ENCODE assay signal across 10 mouse cellular contexts in genomic region chr13:58453541-58453940, GRCm38 (mm10). TPM values are rescaled to one million over a fixed set of nuclear protein-coding genes. Genes with fewer than 3 reads are reported as not detected.
DNase-seq lines count a peak whose midpoint lies in the region; ATAC-seq and TF ChIP-seq lines count a peak whose summit lies in the region.
"Had no signal": no experiment of that assay in that cellular context is flagged by ENCODE, and none has a peak within 500 bp of the region (broad histone marks: within the 10 kb centered on the region; RNA-seq: fewer than 3 reads in every experiment).

No protein-coding gene starts in this region.

- H3K27me3 ChIP-seq in heart, embryonic 11.5 days (ENCODE audit: control insufficient read depth, insufficient read depth, low read length): peaks cover 6% of the 10 kb centered on the region; the same call in 1 of the 2 replicates
- H3K27me3 ChIP-seq in neural tube, embryonic 12.5 days (replicated peaks): peaks cover 27% of the 10 kb centered on the region
- peaks cover 10% of the 10 kb centered on the region for H3K27me3 ChIP-seq in limb, embryonic 14.5 days (ENCODE audit: control insufficient read depth, insufficient read depth, low read length)
- no peaks in the 10 kb centered on the region for H3K27me3 ChIP-seq in stomach, embryonic 15.5 days (replicated peaks)

- no peaks in the 10 kb centered on the region for H3K4me1 ChIP-seq in heart, embryonic 11.5 days (ENCODE audit: control insufficient read depth, insufficient read depth, low read length)
- H3K4me1 ChIP-seq in neural tube, embryonic 12.5 days: peaks cover 12% of the 10 kb centered on the region
- peaks cover 7% of the 10 kb centered on the region for H3K4me1 ChIP-seq in limb, embryonic 14.5 days (ENCODE audit: control insufficient read depth, insufficient read depth, low read length)
- no peaks in the 10 kb centered on the region for H3K4me1 ChIP-seq in stomach, embryonic 15.5 days

- peak overlapping the region; percentile 68 for H3K4me2 ChIP-seq in heart, embryonic 11.5 days
- peak overlapping the region; percentile 54; the same call in 1 of the 2 replicates for H3K4me2 ChIP-seq in neural tube, embryonic 12.5 days (replicated peaks)
- no peak overlapping the region for H3K4me2 ChIP-seq in limb, embryonic 14.5 days (replicated peaks; ENCODE audit: low read depth, low read length, severe bottlenecking)
- peak overlapping the region; percentile 66 for H3K4me2 ChIP-seq in stomach, embryonic 15.5 days

- no peaks in the 10 kb centered on the region for H3K36me3 ChIP-seq in heart, embryonic 11.5 days (ENCODE audit: control insufficient read depth, insufficient read depth, low read length)
- H3K36me3 ChIP-seq in neural tube, embryonic 12.5 days: no peaks in the 10 kb centered on the region
- H3K36me3 ChIP-seq in limb, embryonic 14.5 days (ENCODE audit: control insufficient read depth, insufficient read depth, low read length): no peaks in the 10 kb centered on the region
- no peaks in the 10 kb centered on the region for H3K36me3 ChIP-seq in stomach, embryonic 15.5 days
- H3K36me3 ChIP-seq: midbrain, embryonic 13.5 days had no signal

- intact Hi-C loops in heart, postnatal 14 days (cut with DNase I): no loop called here

- TF ChIP-seq POLR2A in limb, embryonic 14.5 days (IDR thresholded peaks at IDR 0.05; ENCODE audit: borderline replicate concordance, extremely low read depth, insufficient read depth, insufficient read length): no peak

- H3K9ac ChIP-seq in heart, embryonic 11.5 days (ENCODE audit: low read depth, low read length): no peak overlapping the region
- no peak overlapping the region for H3K9ac ChIP-seq in neural tube, embryonic 12.5 days
- no peak overlapping the region for H3K9ac ChIP-seq in limb, embryonic 14.5 days (ENCODE audit: low read depth, low read length, severe bottlenecking)
- H3K9ac ChIP-seq in stomach, embryonic 15.5 days: no peak overlapping the region
- H3K9ac ChIP-seq: midbrain, embryonic 13.5 days had no signal

- H3K27ac ChIP-seq in heart, embryonic 11.5 days (ENCODE audit: low read depth, low read length): no peak overlapping the region
- H3K27ac ChIP-seq in neural tube, embryonic 12.5 days: no peak overlapping the region
- no peak overlapping the region for H3K27ac ChIP-seq in limb, embryonic 14.5 days (replicated peaks; ENCODE audit: low read depth, low read length)
- H3K27ac ChIP-seq in stomach, embryonic 15.5 days: no peak overlapping the region
- H3K27ac ChIP-seq: midbrain, embryonic 13.5 days had no signal

- H3K4me3 ChIP-seq in heart, embryonic 11.5 days (ENCODE audit: low read depth, low read length): peak overlapping the region; percentile 47
- 0 out of 2 replicates have a peak overlapping the region, but pooled peaks have one; percentile 9 for H3K4me3 ChIP-seq in neural tube, embryonic 12.5 days
- 0 out of 2 replicates have a peak overlapping the region, but pooled peaks have one; percentile 23 for H3K4me3 ChIP-seq in limb, embryonic 14.5 days (replicated peaks; ENCODE audit: low read length)
- H3K4me3 ChIP-seq in stomach, embryonic 15.5 days (replicated peaks): 0 out of 2 replicates have a peak overlapping the region, but pooled peaks have one; percentile 30

- no peaks in the 10 kb centered on the region for H3K9me3 ChIP-seq in heart, embryonic 11.5 days (replicated peaks; ENCODE audit: control insufficient read depth, low read length)
- H3K9me3 ChIP-seq in neural tube, embryonic 12.5 days: no peaks in the 10 kb centered on the region
- no peaks in the 10 kb centered on the region for H3K9me3 ChIP-seq in limb, embryonic 14.5 days (ENCODE audit: control insufficient read depth, low read length)
- no peaks in the 10 kb centered on the region for H3K9me3 ChIP-seq in stomach, embryonic 15.5 days
- H3K9me3 ChIP-seq: midbrain, embryonic 13.5 days had no signal

- 32% methylated on average over 10 of the region's 10 CpGs for WGBS in heart, embryonic 11.5 days (ENCODE audit: insufficient replicate concordance)
- 26% methylated on average over 10 of the region's 10 CpGs for WGBS in neural tube, embryonic 12.5 days
- 17% methylated on average over 10 of the region's 10 CpGs for WGBS in limb, embryonic 14.5 days
- WGBS in stomach, embryonic 15.5 days: 32% methylated on average over 10 of the region's 10 CpGs

- no peak for DNase-seq in heart, postnatal 14 days
- DNase-seq in neural tube, embryonic 10.5 days (ENCODE audit: extremely low spot score, low spot score): no peak
- DNase-seq in limb, embryonic 14.5 days (ENCODE audit: low spot score): no peak
- DNase-seq in right cerebral cortex, postnatal 25 days: no peak
- DNase-seq in gastrocnemius, postnatal 10 days: no peak
- DNase-seq: right cerebral cortex, postnatal 4 days had no signal

- ATAC-seq in heart, embryonic 11.5 days (replicated peaks; ENCODE audit: insufficient number of reproducible peaks, low FRiP score, low TSS enrichment): no peak
- ATAC-seq in neural tube, embryonic 12.5 days (ENCODE audit: low FRiP score, low read depth): no peak
- ATAC-seq in limb, embryonic 14.5 days (ENCODE audit: low FRiP score, low read depth): no peak
- ATAC-seq in stomach, embryonic 15.5 days (ENCODE audit: insufficient read depth, low FRiP score, low read depth): no peak
- ATAC-seq: midbrain, embryonic 13.5 days had no signal

RNA-seq across cellular contexts. Expression of gene Hnrnpk, which starts 50.4 kb away (rescaled TPM):
- 1,114 and 1,293 TPM in 2 replicates for polyA plus RNA-seq in heart, embryonic 11.5 days (2014; fragmentation: Nextera tagmentation; extraction: Ambion mirVana)
- 100 to 1,000 TPM; 547 to 571 TPM for total RNA-seq in heart, postnatal 14 days (2021)
- polyA plus RNA-seq in neural tube, embryonic 12.5 days (2016; fragmentation: Nextera tagmentation; extraction: Ambion mirVana): 1,935 and 2,000 TPM in 2 replicates
- 816 and 883 TPM in 2 replicates for polyA plus RNA-seq in limb, embryonic 14.5 days (2012; rRNA removed)
- 1,312 and 1,461 TPM in 2 replicates for polyA plus RNA-seq in limb, embryonic 14.5 days (2014; fragmentation: Nextera tagmentation; extraction: Ambion mirVana)
- 1,284 and 1,390 TPM in 2 replicates for polyA plus RNA-seq in stomach, embryonic 15.5 days (2015; fragmentation: Nextera tagmentation; extraction: Ambion mirVana)
- total RNA-seq in gastrocnemius, postnatal 10 days (2021): 100 to 1,000 TPM; 504 to 564 TPM

RNA-seq across cellular contexts. Expression of gene Rmi1, which starts 51.5 kb away (rescaled TPM):
- 22.7 and 24.1 TPM in 2 replicates for polyA plus RNA-seq in heart, embryonic 11.5 days (2014; fragmentation: Nextera tagmentation; extraction: Ambion mirVana)
- total RNA-seq in heart, postnatal 14 days (2021): 1 to 10 TPM; 9.5 to 9.6 TPM
- 25.5 and 31.2 TPM in 2 replicates for polyA plus RNA-seq in neural tube, embryonic 12.5 days (2016; fragmentation: Nextera tagmentation; extraction: Ambion mirVana)
- polyA plus RNA-seq in limb, embryonic 14.5 days (2012; rRNA removed): 14.4 and 15.2 TPM in 2 replicates
- 23.5 and 24.0 TPM in 2 replicates for polyA plus RNA-seq in limb, embryonic 14.5 days (2014; fragmentation: Nextera tagmentation; extraction: Ambion mirVana)
- polyA plus RNA-seq in stomach, embryonic 15.5 days (2015; fragmentation: Nextera tagmentation; extraction: Ambion mirVana): 23.8 and 24.3 TPM in 2 replicates
- total RNA-seq in gastrocnemius, postnatal 10 days (2021): 1 to 10 TPM; 6.5 to 7.8 TPM
